Mouse (Mus musculus): ENCODE results near the gene Cep128. TPM values are rescaled to one million over a fixed set of nuclear protein-coding genes. Genes with fewer than 3 reads are reported as not detected.

Gene Cep128
- polyA plus RNA-seq, 1 experiment, result 12.8 TPM

GRCm38 (mm10) chr12:91202496-91202895 is 181.7 kb downstream of the Cep128 start:
- DNase-seq, result no peak
- TF ChIP-seq POLR2A (IDR thresholded peaks at IDR 0.05; ENCODE audit: control insufficient read depth, extremely low read depth, insufficient read depth, low read length, poor library complexity) (no peak), CTCF (IDR thresholded peaks at IDR 0.05; ENCODE audit: borderline replicate concordance, control insufficient read depth, extremely low read depth, insufficient read depth, low read length, poor library complexity) (no peak)

GRCm38 (mm10) chr12:91189111-91189510 is 195.1 kb downstream of the Cep128 start:
- no peaks in the 10 kb centered on the region for H3K36me3 ChIP-seq (ENCODE audit: control insufficient read depth, insufficient read depth, low read length)
- H3K4me1 ChIP-seq (replicated peaks; ENCODE audit: control insufficient read depth, insufficient read depth, low read length), result no peaks in the 10 kb centered on the region
- no peaks in the 10 kb centered on the region for H3K27me3 ChIP-seq (ENCODE audit: control insufficient read depth, insufficient read depth, low read length)
- H3K4me3 ChIP-seq (ENCODE audit: control insufficient read depth, insufficient read depth, low read length), result no peak overlapping the region
- TF ChIP-seq POLR2A (IDR thresholded peaks at IDR 0.05; ENCODE audit: control insufficient read depth, extremely low read depth, insufficient read depth, low read length, poor library complexity) (no peak), CTCF (IDR thresholded peaks at IDR 0.05; ENCODE audit: borderline replicate concordance, control insufficient read depth, extremely low read depth, insufficient read depth, low read length, poor library complexity) (no peak)
- WGBS, result 96% methylated on average over 4 of the region's 4 CpGs
- DNase-seq, result no peak
- no peak overlapping the region for H3K27ac ChIP-seq (ENCODE audit: control insufficient read depth, insufficient read depth, low read length)

More at GRCm38 (mm10) chr12:91202496-91202895, 181.7 kb downstream of the Cep128 start:
- no peak overlapping the region for H3K27ac ChIP-seq (ENCODE audit: control insufficient read depth, insufficient read depth, low read length)
- H3K27me3 ChIP-seq (ENCODE audit: control insufficient read depth, insufficient read depth, low read length), result no peaks in the 10 kb centered on the region
- H3K36me3 ChIP-seq (ENCODE audit: control insufficient read depth, insufficient read depth, low read length), result no peaks in the 10 kb centered on the region
- no peaks in the 10 kb centered on the region for H3K4me1 ChIP-seq (replicated peaks; ENCODE audit: control insufficient read depth, insufficient read depth, low read length)
- WGBS, result 100% methylated on average over 1 of the region's 1 CpGs
- H3K4me3 ChIP-seq (ENCODE audit: control insufficient read depth, insufficient read depth, low read length), result no peak overlapping the region

- TF ChIP-seq CTCF (IDR thresholded peaks at IDR 0.05; ENCODE audit: borderline replicate concordance, control insufficient read depth, extremely low read depth, insufficient read depth, low read length, poor library complexity) (no peak), POLR2A (IDR thresholded peaks at IDR 0.05; ENCODE audit: control insufficient read depth, extremely low read depth, insufficient read depth, low read length, poor library complexity) (no peak)
- 90% methylated on average over 5 of the region's 5 CpGs for WGBS
- H3K4me3 ChIP-seq (ENCODE audit: control insufficient read depth, insufficient read depth, low read length), result no peak overlapping the region
- H3K27ac ChIP-seq (ENCODE audit: control insufficient read depth, insufficient read depth, low read length), result no peak overlapping the region
- H3K36me3 ChIP-seq (ENCODE audit: control insufficient read depth, insufficient read depth, low read length), result no peaks in the 10 kb centered on the region
- DNase-seq, result no peak
- no peaks in the 10 kb centered on the region for H3K27me3 ChIP-seq (ENCODE audit: control insufficient read depth, insufficient read depth, low read length)
- no peaks in the 10 kb centered on the region for H3K4me1 ChIP-seq (replicated peaks; ENCODE audit: control insufficient read depth, insufficient read depth, low read length)
Measured at GRCm38 (mm10) chr12:91185564-91185963, 198.6 kb downstream of the Cep128 start.

- no peaks in the 10 kb centered on the region for H3K36me3 ChIP-seq (ENCODE audit: control insufficient read depth, insufficient read depth, low read length)
- peak overlapping the region; percentile 39; the same call in 1 of the 2 replicates for H3K27ac ChIP-seq (ENCODE audit: control insufficient read depth, insufficient read depth, low read length)
- TF ChIP-seq POLR2A (IDR thresholded peaks at IDR 0.05; ENCODE audit: control insufficient read depth, extremely low read depth, insufficient read depth, low read length, poor library complexity) (no peak), CTCF (IDR thresholded peaks at IDR 0.05; ENCODE audit: borderline replicate concordance, control insufficient read depth, extremely low read depth, insufficient read depth, low read length, poor library complexity) (no peak)
- H3K27me3 ChIP-seq (ENCODE audit: control insufficient read depth, insufficient read depth, low read length), result no peaks in the 10 kb centered on the region
- DNase-seq, result no peak
- no peak overlapping the region for H3K4me3 ChIP-seq (ENCODE audit: control insufficient read depth, insufficient read depth, low read length)
- 91% methylated on average over 1 of the region's 1 CpGs for WGBS
- H3K4me1 ChIP-seq (replicated peaks; ENCODE audit: control insufficient read depth, insufficient read depth, low read length), result no peaks in the 10 kb centered on the region
Measured at GRCm38 (mm10) chr12:91184616-91185015, 199.6 kb downstream of the Cep128 start.

- peak overlapping the region; percentile 86 for H3K27ac ChIP-seq (ENCODE audit: control insufficient read depth, insufficient read depth, low read length)
- DNase-seq, result no peak
- peak overlapping the region; percentile 79 for H3K4me3 ChIP-seq (ENCODE audit: control insufficient read depth, insufficient read depth, low read length)
- H3K27me3 ChIP-seq (ENCODE audit: control insufficient read depth, insufficient read depth, low read length), result no peaks in the 10 kb centered on the region
- TF ChIP-seq CTCF (IDR thresholded peaks at IDR 0.05; ENCODE audit: borderline replicate concordance, control insufficient read depth, extremely low read depth, insufficient read depth, low read length, poor library complexity) (no peak), POLR2A (IDR thresholded peaks at IDR 0.05; ENCODE audit: control insufficient read depth, extremely low read depth, insufficient read depth, low read length, poor library complexity) (no peak)
- no peaks in the 10 kb centered on the region for H3K36me3 ChIP-seq (ENCODE audit: control insufficient read depth, insufficient read depth, low read length)
- WGBS, result 70% methylated on average over 2 of the region's 2 CpGs
- no peaks in the 10 kb centered on the region for H3K4me1 ChIP-seq (replicated peaks; ENCODE audit: control insufficient read depth, insufficient read depth, low read length)
Measured at GRCm38 (mm10) chr12:91183928-91184327, 200.3 kb downstream of the Cep128 start.

- H3K27ac ChIP-seq (ENCODE audit: control insufficient read depth, insufficient read depth, low read length), result peak overlapping the region; percentile 86
- no peaks in the 10 kb centered on the region for H3K4me1 ChIP-seq (replicated peaks; ENCODE audit: control insufficient read depth, insufficient read depth, low read length)
- no peaks in the 10 kb centered on the region for H3K27me3 ChIP-seq (ENCODE audit: control insufficient read depth, insufficient read depth, low read length)
- H3K36me3 ChIP-seq (ENCODE audit: control insufficient read depth, insufficient read depth, low read length), result no peaks in the 10 kb centered on the region
- H3K4me3 ChIP-seq (ENCODE audit: control insufficient read depth, insufficient read depth, low read length), result peak overlapping the region; percentile 79
- WGBS, result 22% methylated on average over 4 of the region's 4 CpGs
- no peak for TF ChIP-seq CTCF (IDR thresholded peaks at IDR 0.05; ENCODE audit: borderline replicate concordance, control insufficient read depth, extremely low read depth, insufficient read depth, low read length, poor library complexity)
- TF ChIP-seq POLR2A (IDR thresholded peaks at IDR 0.05; ENCODE audit: control insufficient read depth, extremely low read depth, insufficient read depth, low read length, poor library complexity), result no peak
- DNase-seq, result no peak
Measured at GRCm38 (mm10) chr12:91183304-91183855, 200.8 kb downstream of the Cep128 start.

All from thymus, adult 2 months (tissue).